Mouse (Mus musculus): ENCODE measurements around the gene Gm14399.
"Not testable (repeated sequence)": the region's sequence is repeated elsewhere in the genome, so short reads cannot be mapped to it uniquely, and the experiment has no call there.

Gm14399 gene

DNA sequence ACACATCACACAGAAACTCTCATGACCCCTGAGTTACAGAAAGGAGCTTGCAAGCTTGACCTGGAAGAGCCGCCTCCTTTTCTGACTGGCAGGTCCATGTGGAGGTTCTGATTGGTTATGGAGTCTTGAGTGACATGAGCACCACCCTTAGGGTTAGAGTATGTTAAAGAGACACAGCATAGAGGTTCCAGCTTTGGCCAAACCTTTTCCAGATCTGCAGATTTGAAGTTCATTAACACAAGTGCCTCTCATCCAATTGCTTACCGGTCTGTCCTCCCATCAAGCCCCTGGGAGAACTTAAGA lies at the start of gene Gm14399:
Gm14399 (minus strand) TSS at position 20 of the 303 bp plus-strand sequence.
- not testable (repeated sequence) for DNase-seq

DNA sequence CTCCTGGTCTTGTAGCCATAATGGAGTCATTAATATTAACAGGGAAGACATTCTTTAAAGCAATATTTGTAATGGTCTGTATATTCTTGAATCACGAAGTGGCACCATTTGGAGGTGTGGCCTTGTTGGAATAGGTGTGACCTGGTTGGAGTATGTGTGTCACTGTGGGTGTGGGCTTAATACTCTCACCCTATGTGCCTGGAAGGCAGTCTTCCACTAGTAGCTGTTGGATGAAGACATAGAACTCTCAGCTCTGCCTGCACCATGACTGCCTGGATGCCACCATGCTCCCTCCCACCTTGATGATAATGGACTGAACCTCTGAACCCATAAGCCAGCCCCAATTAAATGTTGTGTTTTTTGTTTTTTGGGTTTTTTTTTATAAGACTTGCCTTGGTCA lies 37.2 kb upstream of the Gm14399 start:
- not testable (repeated sequence) for DNase-seq

DNA sequence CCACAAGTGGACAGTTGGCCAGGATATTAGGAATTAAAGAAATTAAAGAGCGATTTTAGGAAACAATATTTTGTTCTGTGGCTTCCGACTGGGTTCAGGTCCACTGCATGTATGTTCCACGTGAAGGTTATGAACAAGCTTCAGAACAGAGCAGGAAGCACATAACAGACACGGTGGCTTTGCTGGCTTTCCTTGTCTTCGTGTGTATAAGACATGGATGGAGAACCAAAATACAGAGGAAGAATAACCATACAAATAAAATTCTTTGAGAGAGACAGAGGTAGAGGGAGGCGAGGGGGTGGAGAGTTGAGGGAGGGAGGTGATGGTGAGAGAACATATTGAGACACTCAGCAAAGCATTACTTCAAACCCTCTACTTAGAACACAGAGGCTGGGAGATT lies 34.5 kb upstream of the Gm14399 start:
- no peak for DNase-seq

DNA sequence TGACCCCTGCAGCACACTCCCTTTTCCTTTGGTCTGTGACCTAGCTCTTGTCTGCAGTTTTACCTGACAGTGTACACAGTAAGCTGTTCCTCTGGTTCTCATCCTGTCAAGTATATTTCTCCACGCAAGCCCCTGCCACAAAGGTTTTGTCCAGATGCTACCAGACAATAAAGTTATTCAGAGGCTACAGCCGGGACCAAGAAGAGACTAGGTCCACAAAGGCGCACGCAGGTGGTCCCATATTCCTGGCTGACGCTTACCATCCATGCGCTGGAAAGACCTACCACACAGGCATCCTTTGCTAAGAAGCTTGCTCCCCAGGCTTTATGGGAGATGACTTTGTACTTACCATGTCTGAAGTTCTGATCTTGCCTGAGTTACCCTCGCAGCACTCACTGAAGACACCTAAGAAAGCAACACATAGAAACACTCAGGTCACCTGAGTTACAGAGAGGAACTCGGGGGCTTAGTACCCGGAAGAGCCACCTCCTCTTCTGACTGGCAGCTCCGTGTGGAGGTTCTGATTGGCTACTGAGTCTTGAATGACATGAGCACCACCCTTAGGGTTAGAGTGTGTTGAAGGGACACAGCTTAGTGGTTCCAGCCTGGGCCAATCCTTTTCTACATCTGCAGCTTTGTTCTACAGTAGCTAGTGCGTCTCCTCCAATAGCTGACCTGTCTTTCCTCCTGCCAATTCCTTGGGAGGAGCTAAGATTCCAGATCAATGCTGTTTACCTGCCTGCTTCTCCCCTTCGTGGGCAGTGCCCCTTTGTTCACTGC lies 33.8 kb upstream of the Gm14399 start, which contains the start of gene Gm14443:
Gm14443 (minus strand) TSS at position 471 of the 780 bp plus-strand sequence.
- not testable (repeated sequence) for DNase-seq

DNA sequence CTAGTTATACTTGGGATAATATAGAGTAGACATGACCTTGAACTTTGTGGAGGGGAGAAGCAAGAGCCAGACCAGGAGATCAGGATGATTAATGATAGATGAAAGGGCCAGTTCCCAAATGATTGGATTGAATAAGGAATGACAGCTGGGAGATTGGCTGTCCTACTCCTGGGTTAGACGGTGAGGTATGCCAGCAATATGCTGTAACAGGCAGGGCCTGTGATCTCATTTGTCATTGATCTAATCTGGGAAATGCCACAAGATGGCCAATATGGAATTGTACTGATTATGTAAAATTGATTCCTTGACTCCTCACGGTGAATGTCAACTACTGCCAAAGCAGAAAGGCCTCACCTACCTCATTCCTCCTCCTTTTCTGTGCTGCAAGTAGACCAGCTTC lies 32.2 kb upstream of the Gm14399 start:
- not testable (repeated sequence) for DNase-seq

DNA sequence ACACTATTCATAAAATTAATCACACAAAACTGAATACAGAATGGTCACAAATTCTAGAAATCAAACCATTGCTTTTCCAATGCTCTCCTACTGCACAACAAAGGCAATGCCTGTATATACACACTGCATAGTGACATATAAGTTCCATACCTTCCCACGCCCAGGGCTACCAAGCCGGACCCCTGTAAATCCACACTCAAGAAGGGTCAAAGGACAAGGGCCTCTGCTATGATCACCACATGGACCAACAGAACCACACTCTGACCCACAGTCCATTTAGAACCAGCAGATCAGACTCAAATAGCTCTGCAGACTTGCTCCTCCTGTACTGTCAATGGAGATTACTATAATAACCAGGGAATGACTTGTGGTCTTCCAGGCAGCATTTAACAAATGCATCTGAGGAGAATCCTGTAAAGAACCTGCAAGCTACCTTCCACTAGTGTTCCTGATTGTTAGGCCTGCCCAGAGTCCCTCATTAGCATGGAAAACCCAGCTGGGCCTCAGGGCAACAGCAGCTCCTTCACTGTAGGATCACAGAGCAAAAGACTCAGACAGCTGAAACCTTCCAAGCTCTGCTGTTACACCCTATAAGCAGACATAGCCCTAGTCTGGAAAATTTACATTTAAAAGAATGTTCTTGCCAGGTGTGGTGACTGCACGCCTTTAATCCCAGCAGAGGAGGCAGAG lies 31.2 kb upstream of the Gm14399 start:
- DNase-seq, result not testable (repeated sequence)

DNA sequence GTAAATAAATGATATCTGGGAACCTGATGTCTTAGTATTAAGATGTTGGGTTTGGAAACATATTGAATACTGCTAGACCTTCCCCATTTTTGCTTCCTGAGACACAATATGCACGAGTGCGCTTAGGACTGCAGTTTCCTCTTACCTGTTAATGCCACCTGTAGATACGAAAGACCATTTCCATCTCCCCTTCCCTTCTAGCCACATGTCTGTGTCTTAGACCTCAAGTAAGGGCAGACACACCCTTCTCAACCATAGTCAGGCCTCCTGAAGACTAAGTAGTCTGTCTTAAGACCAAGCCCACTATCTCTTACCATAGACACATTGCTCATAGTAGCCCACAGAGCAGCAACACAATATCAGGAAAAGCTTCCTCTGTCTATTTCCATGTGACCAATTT lies 30.3 kb upstream of the Gm14399 start:
- DNase-seq, result no peak

DNA sequence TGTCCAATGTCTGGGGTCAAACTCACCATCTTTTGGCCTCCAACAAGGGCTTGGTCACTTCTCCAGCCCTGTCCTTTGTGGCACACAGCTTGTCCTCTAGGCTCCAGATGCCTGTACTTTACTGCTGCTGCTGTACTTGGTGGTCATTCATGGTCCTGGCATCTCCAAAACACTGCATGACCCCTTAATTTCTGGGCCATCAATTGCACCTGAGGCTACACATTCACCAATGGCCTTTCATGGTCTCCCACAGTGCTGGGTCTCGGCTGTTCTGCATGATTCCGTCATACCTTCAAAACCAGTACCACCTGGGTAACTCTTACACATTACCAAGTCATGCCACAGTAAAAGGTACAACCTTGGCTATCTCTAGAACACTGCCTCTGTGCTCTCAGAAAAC lies 25.1 kb upstream of the Gm14399 start:
- not testable (repeated sequence) for DNase-seq

DNA sequence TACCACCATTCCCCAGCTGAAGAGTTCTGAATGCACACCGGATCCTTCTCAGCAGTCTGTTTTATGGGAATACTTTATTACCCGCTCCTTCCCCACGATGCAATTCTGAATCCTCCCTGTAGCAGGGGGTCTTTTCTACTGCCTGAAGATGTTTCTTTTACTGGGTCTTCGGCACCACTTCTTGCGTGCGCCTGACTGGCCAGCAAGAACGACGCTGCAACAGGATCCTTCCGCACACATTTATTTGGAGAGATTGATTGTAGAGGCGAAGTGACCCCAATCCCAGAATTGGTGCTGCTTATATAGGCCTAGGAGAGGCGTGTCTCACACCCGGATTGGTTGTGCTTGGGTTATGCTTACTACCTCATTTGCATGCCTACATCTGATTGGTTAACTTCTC lies 23.3 kb upstream of the Gm14399 start:
- DNase-seq, result not testable (repeated sequence)

DNA sequence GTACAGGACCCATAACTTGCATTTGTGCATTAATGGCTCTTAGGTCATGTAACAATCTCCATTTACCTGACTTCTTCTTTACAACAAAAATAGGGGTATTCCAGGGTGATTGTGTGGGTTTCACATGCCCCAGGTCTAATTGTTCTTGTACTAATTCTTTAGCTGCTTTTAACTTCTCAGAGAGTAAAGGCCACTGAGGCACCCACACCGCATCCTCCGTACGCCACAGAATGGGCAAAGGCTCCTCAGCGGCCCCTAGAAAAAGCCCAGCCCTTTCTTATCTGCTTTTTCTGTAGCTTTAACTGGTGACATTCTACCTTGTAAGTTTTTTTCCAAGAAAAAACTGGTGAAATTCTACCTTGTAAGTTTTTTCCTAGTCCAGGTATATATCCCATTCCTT lies 19.6 kb upstream of the Gm14399 start:
- DNase-seq, result not testable (repeated sequence)

DNA sequence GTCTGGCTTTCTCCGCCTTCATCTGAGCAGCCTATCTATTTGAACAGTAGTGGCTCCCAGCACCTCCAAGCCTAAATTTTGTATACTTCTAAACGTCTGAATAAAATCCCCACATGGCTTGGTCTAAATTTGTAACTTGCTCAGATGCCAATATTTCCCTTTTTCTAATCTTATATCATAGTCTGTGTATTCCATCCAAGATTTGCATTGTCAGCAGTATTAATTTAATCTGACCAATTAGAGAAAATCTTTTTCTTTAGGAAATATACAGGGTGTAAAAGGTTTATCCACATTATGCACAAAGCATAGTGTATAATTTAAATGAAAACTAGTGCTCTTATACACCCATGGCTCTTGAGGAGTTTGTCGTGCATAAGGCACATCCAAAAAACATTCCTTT lies 16.8 kb upstream of the Gm14399 start:
- no peak for DNase-seq

DNA sequence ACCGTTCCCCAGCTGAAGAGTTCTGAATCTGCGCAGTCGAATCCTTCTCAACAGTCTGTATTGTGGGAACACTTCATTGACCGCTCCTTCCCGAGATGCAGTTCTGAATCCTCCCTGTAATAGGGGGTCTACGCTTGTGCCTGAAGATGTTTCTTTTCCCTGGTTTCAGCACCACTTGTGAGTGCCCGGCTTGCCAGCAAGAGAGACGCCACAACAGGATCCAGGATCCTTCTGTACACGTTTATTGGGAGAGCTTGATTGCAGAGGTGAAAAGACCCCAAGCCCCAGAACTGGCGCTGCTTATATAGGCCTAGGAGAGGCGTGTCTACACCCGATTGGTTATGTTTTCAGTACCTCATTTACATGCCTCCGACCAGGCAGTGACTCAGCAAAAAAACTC lies 14.9 kb upstream of the Gm14399 start:
- DNase-seq, result no peak

DNA sequence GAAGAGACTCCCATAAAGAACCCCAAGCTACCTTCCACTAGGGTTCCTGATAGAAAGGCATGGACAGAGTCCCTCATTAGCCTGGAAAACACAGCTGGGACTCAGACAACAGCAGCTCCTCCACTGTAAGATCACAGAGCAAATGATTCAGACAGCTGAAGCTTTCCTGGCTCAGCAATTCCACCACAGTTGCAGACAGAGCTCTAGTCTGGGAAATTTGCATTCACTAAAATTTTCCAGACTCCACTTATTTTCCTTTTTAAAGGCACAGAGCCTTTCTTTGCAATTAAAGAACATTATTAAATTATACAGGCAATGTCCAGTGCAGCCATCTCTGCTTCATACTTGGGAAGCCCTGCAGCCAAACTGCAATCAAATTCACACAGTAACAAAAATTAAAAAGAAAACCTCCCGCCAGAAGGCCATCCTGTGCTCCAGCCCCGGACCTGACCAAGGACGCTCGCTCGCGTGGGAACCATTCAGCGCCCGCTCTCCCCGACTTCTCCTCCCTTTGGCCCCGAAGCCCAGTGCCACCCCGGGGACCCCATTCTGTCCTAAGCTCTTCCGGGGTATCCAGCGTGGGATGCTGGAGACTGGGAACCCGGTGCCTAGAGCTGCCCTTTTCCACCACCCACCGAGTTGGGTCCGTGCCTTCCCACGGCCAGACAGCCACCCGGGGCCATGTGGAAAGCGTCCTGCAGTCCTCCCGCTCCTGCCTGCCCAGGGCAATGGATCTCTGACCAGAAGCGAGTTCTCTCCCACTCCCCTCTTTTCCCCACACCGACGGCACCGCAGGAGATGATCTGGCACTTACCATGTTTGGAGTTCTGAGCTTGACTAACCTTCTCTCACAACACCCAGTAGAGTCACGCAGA lies 457 bp downstream of the Gm14399 start:
- peak; percentile 42 for DNase-seq

DNA sequence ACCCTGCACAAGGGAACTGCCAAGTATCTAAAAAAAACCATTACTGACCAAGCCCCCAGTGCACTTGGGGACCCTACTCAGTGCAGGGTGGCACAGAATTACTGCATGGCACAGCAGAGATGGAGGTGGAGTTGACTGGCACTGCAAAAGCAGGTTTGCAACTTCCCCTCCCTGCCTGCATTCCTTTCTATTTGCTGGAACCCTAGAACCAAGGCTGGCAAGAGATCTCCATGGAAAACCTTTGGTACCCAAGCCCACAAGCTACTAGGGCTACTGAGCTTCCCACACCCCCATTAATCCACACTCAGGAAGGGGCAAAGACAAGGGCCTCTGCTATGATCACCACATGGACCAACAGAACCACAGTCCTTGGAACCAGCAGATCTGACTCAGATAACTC lies 1.2 kb downstream of the Gm14399 start:
- not testable (repeated sequence) for DNase-seq

Measured in cerebellum, adult 9-11 months (tissue).